Mouse (Mus musculus): ENCODE data around the gene Trmt112. TPM values are rescaled to one million over a fixed set of nuclear protein-coding genes. Genes with fewer than 3 reads are reported as not detected.

Trmt112 gene
- 136 and 137 TPM in 2 replicates for polyA plus RNA-seq (2015; fragmentation: Nextera tagmentation; extraction: Ambion mirVana)

- Histone ChIP-seq H3K4me1 (replicated peaks; ENCODE audit: control insufficient read depth, insufficient read depth, low read length) (peaks cover 17% of the 10 kb centered on the region), H3K9ac (ENCODE audit: low read length) (peak within 1 kb of the TSS; percentile 66), H3K36me3 (ENCODE audit: control insufficient read depth, insufficient read depth, low read length) (peaks cover 22% of the 10 kb centered on the region), H3K9me3 (ENCODE audit: control insufficient read depth, low read length) (no peaks in the 10 kb centered on the region), H3K4me2 (ENCODE audit: low read depth, low read length) (peak within 1 kb of the TSS; percentile 75), H3K4me3 (ENCODE audit: low read length) (peak within 1 kb of the TSS; percentile 67), H3K27ac (ENCODE audit: low read length) (peak within 1 kb of the TSS; percentile 99), H3K27me3 (ENCODE audit: control insufficient read depth, insufficient read depth, low read depth, low read length) (no peaks in the 10 kb centered on the region)
- peak; percentile 96 for ATAC-seq (ENCODE audit: low read depth)
- under 1% methylated on average over 65 of the region's 65 CpGs for WGBS
These were observed at the start of gene Trmt112, which contains the start of gene Prdx5 for GRCm38 (mm10) chr19:6909507-6910289. Gene Trmt112, plus strand, starts transcription at chr19:6909698. Gene Prdx5, minus strand, starts transcription at chr19:6910106.

- no peak overlapping the region for H3K9ac ChIP-seq (ENCODE audit: low read length)
- 80% methylated on average over 3 of the region's 3 CpGs for WGBS
- H3K36me3 ChIP-seq (ENCODE audit: control insufficient read depth, insufficient read depth, low read length): no peaks in the 10 kb centered on the region
- no peaks in the 10 kb centered on the region for H3K9me3 ChIP-seq (ENCODE audit: control insufficient read depth, low read length)
- H3K27me3 ChIP-seq (ENCODE audit: control insufficient read depth, insufficient read depth, low read depth, low read length): no peaks in the 10 kb centered on the region
- H3K4me1 ChIP-seq (replicated peaks; ENCODE audit: control insufficient read depth, insufficient read depth, low read length): peaks cover 5% of the 10 kb centered on the region
- H3K4me3 ChIP-seq (ENCODE audit: low read length): no peak overlapping the region
- H3K4me2 ChIP-seq (ENCODE audit: low read depth, low read length): no peak overlapping the region
- no peak overlapping the region for H3K27ac ChIP-seq (ENCODE audit: low read length)
- no peak for ATAC-seq (ENCODE audit: low read depth)
These were observed 49.5 kb upstream of the Trmt112 start for GRCm38 (mm10) chr19:6859971-6860370.

DNA sequence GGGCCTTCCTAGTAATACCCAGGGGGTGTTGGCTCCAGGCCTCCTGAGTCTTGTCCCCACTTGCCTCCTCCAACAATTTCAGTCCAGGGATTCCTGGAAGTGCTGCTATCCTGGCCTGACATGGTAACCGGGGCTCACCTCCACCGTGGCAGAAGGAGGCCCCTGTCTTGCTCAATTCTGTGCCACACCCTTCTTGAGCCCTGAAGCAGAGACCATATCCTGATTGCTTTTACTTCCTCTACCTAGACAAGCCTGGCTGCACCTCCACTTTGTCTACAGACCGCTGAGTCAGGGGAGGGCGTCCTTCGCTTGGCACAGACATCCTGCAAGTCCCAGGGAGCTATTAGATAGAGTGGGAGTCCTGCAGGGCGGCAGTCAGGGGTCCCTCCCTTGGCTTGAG is 48.8 kb upstream of the Trmt112 start:
- no peaks in the 10 kb centered on the region for H3K27me3 ChIP-seq (ENCODE audit: control insufficient read depth, insufficient read depth, low read depth, low read length)
- no peaks in the 10 kb centered on the region for H3K9me3 ChIP-seq (ENCODE audit: control insufficient read depth, low read length)
- no peak overlapping the region for H3K9ac ChIP-seq (ENCODE audit: low read length)
- H3K4me2 ChIP-seq (ENCODE audit: low read depth, low read length): no peak overlapping the region
- H3K36me3 ChIP-seq (ENCODE audit: control insufficient read depth, insufficient read depth, low read length): no peaks in the 10 kb centered on the region
- H3K27ac ChIP-seq (ENCODE audit: low read length): no peak overlapping the region
- H3K4me1 ChIP-seq (replicated peaks; ENCODE audit: control insufficient read depth, insufficient read depth, low read length): no peaks in the 10 kb centered on the region
- H3K4me3 ChIP-seq (ENCODE audit: low read length): no peak overlapping the region
- ATAC-seq (ENCODE audit: low read depth): no peak
- 78% methylated on average over 6 of the region's 6 CpGs for WGBS

DNA sequence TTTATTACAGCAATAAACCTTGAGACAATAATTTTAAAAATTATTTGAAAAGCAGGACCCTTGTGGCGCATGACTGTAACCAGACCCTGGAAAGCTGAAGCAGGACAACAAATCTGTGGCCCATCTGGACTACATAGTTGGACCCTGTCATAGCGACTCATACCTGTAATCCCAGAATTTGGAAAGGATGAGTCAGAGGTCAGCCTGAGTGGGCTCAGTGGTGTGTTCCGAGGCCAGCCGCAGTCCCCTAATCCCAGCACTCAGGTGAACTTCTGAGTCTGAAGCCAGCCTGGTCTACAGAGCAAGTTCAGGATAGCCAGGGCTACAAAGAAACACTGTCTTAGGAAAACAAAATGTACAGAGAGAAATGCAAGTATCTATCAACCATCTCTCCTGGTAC is 48.0 kb upstream of the Trmt112 start:
- no peak for ATAC-seq (ENCODE audit: low read depth)
- WGBS: 89% methylated on average over 4 of the region's 4 CpGs
- Histone ChIP-seq H3K27ac (ENCODE audit: low read length) (no peak overlapping the region), H3K4me2 (ENCODE audit: low read depth, low read length) (no peak overlapping the region), H3K36me3 (ENCODE audit: control insufficient read depth, insufficient read depth, low read length) (no peaks in the 10 kb centered on the region), H3K9me3 (ENCODE audit: control insufficient read depth, low read length) (no peaks in the 10 kb centered on the region), H3K9ac (ENCODE audit: low read length) (no peak overlapping the region), H3K4me1 (replicated peaks; ENCODE audit: control insufficient read depth, insufficient read depth, low read length) (no peaks in the 10 kb centered on the region), H3K27me3 (ENCODE audit: control insufficient read depth, insufficient read depth, low read depth, low read length) (no peaks in the 10 kb centered on the region), H3K4me3 (ENCODE audit: low read length) (no peak overlapping the region)

DNA sequence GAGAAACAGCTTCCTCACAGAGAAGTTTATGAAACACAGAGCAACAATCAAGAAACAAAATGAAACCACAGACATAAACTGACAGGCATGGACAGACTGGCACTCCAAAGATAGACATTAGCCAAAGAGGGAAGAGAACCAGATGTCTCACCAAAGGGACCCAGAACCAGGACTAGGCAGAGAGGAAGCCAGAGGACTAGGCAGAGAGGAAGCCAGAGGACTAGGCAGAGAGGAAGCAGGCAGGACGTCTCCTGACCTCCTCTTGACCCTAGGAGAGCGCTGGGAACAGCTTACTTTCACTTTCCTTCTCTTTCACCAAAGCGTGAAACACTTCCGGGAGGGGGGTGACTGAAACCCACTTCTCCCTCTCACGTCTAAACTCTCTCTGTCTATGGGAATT is 40.1 kb upstream of the Trmt112 start:
- 0% methylated on average over 5 of the region's 5 CpGs for whole genome bisulfite sequencing
- peak overlapping the region; percentile 39 for H3K4me3 ChIP-seq (ENCODE audit: low read length)
- peak overlapping the region; percentile 33 for H3K9ac ChIP-seq (ENCODE audit: low read length)
- H3K4me2 ChIP-seq (ENCODE audit: low read depth, low read length): peak overlapping the region; percentile 55
- no peaks in the 10 kb centered on the region for H3K27me3 ChIP-seq (ENCODE audit: control insufficient read depth, insufficient read depth, low read depth, low read length)
- no peaks in the 10 kb centered on the region for H3K4me1 ChIP-seq (replicated peaks; ENCODE audit: control insufficient read depth, insufficient read depth, low read length)
- no peaks in the 10 kb centered on the region for H3K36me3 ChIP-seq (ENCODE audit: control insufficient read depth, insufficient read depth, low read length)
- no peaks in the 10 kb centered on the region for H3K9me3 ChIP-seq (ENCODE audit: control insufficient read depth, low read length)
- no peak overlapping the region for H3K27ac ChIP-seq (ENCODE audit: low read length)
- ATAC-seq (ENCODE audit: low read depth): peak; percentile 84

GRCm38 (mm10) chr19:6871574-6872271 is 37.8 kb upstream of the Trmt112 start:
- ATAC-seq (ENCODE audit: low read depth): peak; percentile 34; the same call in 1 of the 2 replicates
- no peak overlapping the region for H3K4me3 ChIP-seq (ENCODE audit: low read length)
- H3K27ac ChIP-seq (ENCODE audit: low read length): no peak overlapping the region
- H3K27me3 ChIP-seq (ENCODE audit: control insufficient read depth, insufficient read depth, low read depth, low read length): no peaks in the 10 kb centered on the region
- H3K36me3 ChIP-seq (ENCODE audit: control insufficient read depth, insufficient read depth, low read length): no peaks in the 10 kb centered on the region
- no peak overlapping the region for H3K9ac ChIP-seq (ENCODE audit: low read length)
- H3K4me2 ChIP-seq (ENCODE audit: low read depth, low read length): no peak overlapping the region
- no peaks in the 10 kb centered on the region for H3K9me3 ChIP-seq (ENCODE audit: control insufficient read depth, low read length)
- 59% methylated on average over 5 of the region's 5 CpGs for WGBS
- H3K4me1 ChIP-seq (replicated peaks; ENCODE audit: control insufficient read depth, insufficient read depth, low read length): no peaks in the 10 kb centered on the region

DNA sequence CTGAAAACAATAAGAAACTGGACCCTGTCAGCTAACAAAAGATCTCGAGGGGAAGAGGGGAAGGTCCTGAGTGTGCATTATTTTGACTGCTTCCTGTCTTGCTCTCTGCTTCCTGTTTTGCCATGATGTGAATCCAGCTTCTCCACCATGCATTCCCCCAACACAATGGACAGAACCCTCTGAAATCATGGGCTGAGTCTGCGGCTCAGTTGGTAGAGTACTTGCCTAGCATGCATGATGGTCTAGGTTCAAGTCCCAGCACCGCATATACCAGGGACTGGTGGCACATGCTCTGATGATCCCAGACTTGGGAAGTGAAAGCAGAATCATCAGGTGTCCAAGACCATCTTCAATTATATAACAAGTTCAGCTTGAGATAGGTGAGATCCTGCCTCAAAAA is 36.8 kb upstream of the Trmt112 start:
- Histone ChIP-seq H3K4me3 (ENCODE audit: low read length) (no peak overlapping the region), H3K9me3 (ENCODE audit: control insufficient read depth, low read length) (no peaks in the 10 kb centered on the region), H3K36me3 (ENCODE audit: control insufficient read depth, insufficient read depth, low read length) (no peaks in the 10 kb centered on the region), H3K27me3 (ENCODE audit: control insufficient read depth, insufficient read depth, low read depth, low read length) (no peaks in the 10 kb centered on the region), H3K9ac (ENCODE audit: low read length) (no peak overlapping the region), H3K27ac (ENCODE audit: low read length) (no peak overlapping the region), H3K4me1 (replicated peaks; ENCODE audit: control insufficient read depth, insufficient read depth, low read length) (no peaks in the 10 kb centered on the region), H3K4me2 (ENCODE audit: low read depth, low read length) (no peak overlapping the region)
- no peak for ATAC-seq (ENCODE audit: low read depth)
- WGBS: 67% methylated on average over 3 of the region's 3 CpGs

DNA sequence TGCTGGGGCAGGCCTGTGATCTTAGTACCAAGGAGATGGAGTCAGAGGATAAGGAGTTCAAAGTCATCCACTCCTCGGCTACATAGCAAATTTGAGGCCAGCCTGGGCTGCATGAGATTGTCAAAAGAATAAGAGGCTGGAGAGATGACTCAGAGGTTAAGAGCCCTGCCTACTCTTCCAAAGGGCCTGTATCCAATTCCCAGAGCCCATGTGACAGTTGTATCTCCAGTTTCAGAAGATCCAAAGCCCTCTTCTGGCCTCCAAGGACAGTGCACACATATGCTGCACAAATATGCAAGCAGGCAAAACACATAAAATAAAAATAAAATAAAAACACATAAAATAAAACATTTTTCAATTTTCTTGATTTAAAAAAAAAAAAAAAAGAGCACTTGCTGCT is 35.2 kb upstream of the Trmt112 start:
- Histone ChIP-seq H3K4me1 (replicated peaks; ENCODE audit: control insufficient read depth, insufficient read depth, low read length) (no peaks in the 10 kb centered on the region), H3K9me3 (ENCODE audit: control insufficient read depth, low read length) (no peaks in the 10 kb centered on the region), H3K27me3 (ENCODE audit: control insufficient read depth, insufficient read depth, low read depth, low read length) (no peaks in the 10 kb centered on the region), H3K27ac (ENCODE audit: low read length) (no peak overlapping the region), H3K9ac (ENCODE audit: low read length) (no peak overlapping the region), H3K4me2 (ENCODE audit: low read depth, low read length) (no peak overlapping the region), H3K4me3 (ENCODE audit: low read length) (no peak overlapping the region), H3K36me3 (ENCODE audit: control insufficient read depth, insufficient read depth, low read length) (no peaks in the 10 kb centered on the region)
- 78% methylated on average over 1 of the region's 1 CpGs for WGBS
- ATAC-seq (ENCODE audit: low read depth): no peak

DNA sequence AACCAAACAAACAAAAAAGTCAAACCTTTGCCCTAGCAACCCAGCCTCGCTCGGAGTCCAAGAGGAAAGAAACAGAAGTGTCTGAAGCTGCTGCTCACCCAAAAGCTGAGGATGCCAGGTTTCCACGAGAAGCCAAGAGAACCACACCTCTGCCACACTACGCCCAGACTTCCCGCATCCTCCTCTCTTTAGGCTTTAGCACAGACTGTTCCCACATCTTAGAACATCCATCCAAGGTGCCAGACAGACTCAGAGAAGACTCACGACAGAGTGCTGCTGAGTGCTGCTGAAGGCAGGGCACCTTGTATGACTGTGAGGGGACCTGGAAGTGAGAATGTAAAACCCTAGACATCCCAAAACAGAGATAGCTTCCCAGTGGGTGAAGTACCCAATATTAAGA is 33.7 kb upstream of the Trmt112 start:
- H3K4me1 ChIP-seq (replicated peaks; ENCODE audit: control insufficient read depth, insufficient read depth, low read length): no peaks in the 10 kb centered on the region
- H3K9ac ChIP-seq (ENCODE audit: low read length): no peak overlapping the region
- H3K27me3 ChIP-seq (ENCODE audit: control insufficient read depth, insufficient read depth, low read depth, low read length): no peaks in the 10 kb centered on the region
- no peaks in the 10 kb centered on the region for H3K36me3 ChIP-seq (ENCODE audit: control insufficient read depth, insufficient read depth, low read length)
- WGBS: 81% methylated on average over 6 of the region's 6 CpGs
- no peak overlapping the region for H3K4me3 ChIP-seq (ENCODE audit: low read length)
- no peak overlapping the region for H3K4me2 ChIP-seq (ENCODE audit: low read depth, low read length)
- no peak overlapping the region for H3K27ac ChIP-seq (ENCODE audit: low read length)
- ATAC-seq (ENCODE audit: low read depth): no peak
- H3K9me3 ChIP-seq (ENCODE audit: control insufficient read depth, low read length): peaks cover 7% of the 10 kb centered on the region
